Mouse (Mus musculus) yolk sac, embryonic 10.5 days (tissue): ENCODE results near the gene Ap2m1.
A peak's percentile ranks its signal among the peaks of the same experiment; 100 is the strongest.
"Not testable (repeated sequence)": the region's sequence is repeated elsewhere in the genome, so short reads cannot be mapped to it uniquely, and the experiment has no call there.

ENCODE experiments used
- DNase-seq: peaks from one replicate; pipeline ENCODE4 v3.0.0-alpha.2; 2017; ENCODE audit warnings: low spot score

The Ap2m1 gene

GRCm38 (mm10) chr16:20535296-20536080 is at the start of gene Ap2m1:
Gene Ap2m1 (plus strand): TSS chr16:20535478.
- peak; percentile 98 for DNase-seq

DNA sequence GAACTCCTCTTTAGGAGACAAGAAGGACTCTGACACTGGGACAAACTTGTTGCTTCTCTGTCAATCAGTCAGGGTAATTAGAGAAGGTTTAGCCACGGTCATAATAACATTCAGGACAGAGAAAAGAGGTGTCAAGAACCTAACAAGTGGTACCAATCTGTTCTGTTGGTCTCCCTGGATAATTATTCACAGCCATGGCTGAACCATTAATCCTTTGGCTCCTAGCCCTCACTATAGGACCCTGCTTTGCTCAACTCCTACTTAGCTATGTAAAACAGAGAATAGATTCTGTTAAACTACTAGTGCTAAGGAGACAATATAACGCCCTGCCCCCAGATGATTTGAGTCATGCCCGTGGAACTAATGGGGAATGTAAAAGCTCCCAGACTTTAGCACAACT is 49.2 kb upstream of the Ap2m1 start:
- no peak for DNase-seq

GRCm38 (mm10) chr16:20488151-20488550 is 47.1 kb upstream of the Ap2m1 start:
- DNase-seq = no peak

- not testable (repeated sequence) for DNase-seq
Observed at GRCm38 (mm10) chr16:20488751-20489150, 46.5 kb upstream of the Ap2m1 start.

GRCm38 (mm10) chr16:20489233-20489632 is 46.0 kb upstream of the Ap2m1 start:
- DNase-seq = no peak

- peak; percentile 34 for DNase-seq
Observed at GRCm38 (mm10) chr16:20490581-20490980, 44.7 kb upstream of the Ap2m1 start.

- DNase-seq = no peak
Observed at GRCm38 (mm10) chr16:20491301-20491700, 44.0 kb upstream of the Ap2m1 start.

- DNase-seq = no peak
Observed at GRCm38 (mm10) chr16:20493452-20493851, 41.8 kb upstream of the Ap2m1 start.

- peak; percentile 72 for DNase-seq
Observed at GRCm38 (mm10) chr16:20496671-20497600, 38.3 kb upstream of the Ap2m1 start.

DNA sequence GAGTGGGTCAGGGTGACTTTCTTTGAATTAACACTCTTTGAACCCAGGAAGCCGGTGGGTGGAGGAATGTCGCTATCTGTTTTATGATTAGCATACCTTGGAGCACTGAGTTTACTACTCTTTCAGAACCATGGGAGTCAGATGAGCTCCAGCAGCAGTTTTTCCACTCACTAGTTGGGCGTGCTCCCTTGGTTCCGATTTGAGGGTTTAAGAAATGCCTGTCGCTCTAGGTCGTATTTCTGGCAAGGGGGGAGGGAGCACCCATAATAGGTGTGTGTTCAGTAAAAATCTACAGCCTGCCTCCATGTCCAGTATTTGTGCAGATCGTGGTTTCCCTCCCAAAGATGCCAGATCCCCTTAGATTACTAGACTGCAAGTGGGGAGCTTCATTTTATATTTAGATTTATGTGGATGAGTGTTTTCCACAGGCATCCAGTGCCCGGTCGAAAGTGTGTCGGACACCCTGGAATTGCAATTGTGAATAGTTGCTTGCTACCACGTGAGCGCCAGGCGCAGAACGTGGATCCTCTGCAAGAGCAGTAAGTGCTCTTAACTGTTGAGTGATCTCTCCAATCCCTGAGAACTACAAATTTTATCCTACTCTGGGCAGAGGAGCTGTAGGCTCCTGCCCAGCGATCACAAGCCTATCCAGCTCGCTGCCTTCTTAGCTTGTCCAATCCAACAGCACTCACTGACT is 37.1 kb upstream of the Ap2m1 start:
- peak; percentile 50 for DNase-seq

GRCm38 (mm10) chr16:20498677-20499475 is 36.4 kb upstream of the Ap2m1 start, which contains the start of gene Eif2b5:
Gene Eif2b5 (plus strand): TSS chr16:20498817.
- DNase-seq = peak; percentile 97

- DNase-seq = no peak
Observed at GRCm38 (mm10) chr16:20506000-20506399, 29.3 kb upstream of the Ap2m1 start.

DNA sequence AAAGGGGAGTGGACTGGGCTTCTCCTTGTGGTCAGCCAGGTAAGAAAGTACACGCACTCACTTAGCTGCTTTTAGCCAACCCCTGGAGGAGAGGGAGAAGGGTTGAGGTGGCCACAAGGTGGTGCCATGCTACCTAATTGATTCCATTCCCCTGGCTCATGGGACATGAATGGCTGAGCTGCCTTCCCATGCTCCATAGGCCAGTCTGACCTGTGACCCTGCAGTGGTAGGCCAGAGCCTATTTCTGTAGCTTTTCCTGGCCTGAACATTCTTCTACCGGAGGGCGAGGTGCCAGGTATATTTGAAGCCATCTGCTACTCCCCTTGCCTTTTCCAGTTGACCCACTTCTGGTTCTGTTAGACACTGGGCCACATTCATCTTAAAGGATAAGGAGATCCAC is 25.9 kb upstream of the Ap2m1 start:
- peak; percentile 22 for DNase-seq

DNA sequence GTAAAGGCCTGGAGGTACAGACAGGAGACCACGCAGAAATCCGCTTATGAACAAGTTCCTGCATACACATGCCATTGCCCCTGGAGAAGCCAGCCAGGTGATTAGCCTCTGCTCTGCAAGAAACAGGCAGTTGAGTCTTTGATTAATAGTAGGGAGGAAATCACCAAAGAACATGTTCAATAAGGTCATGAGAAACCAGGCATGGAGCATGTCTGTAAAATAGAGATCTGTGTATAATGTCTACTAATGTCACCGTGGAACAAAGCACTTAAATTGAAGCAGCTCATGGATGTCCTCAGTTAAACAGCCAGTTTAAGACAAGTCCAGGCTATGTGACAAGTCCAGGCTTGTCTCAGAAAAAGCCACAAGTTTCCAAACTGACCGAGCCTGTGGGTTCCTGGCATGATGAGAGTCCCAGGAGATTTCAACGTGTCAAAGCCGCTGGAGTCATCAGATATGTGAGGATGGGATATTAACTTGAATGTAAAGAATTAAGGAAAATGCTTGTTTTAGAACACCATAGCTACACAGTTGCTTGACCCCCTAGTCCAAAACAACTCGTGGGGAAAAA is 23.9 kb upstream of the Ap2m1 start:
- DNase-seq = no peak

DNA sequence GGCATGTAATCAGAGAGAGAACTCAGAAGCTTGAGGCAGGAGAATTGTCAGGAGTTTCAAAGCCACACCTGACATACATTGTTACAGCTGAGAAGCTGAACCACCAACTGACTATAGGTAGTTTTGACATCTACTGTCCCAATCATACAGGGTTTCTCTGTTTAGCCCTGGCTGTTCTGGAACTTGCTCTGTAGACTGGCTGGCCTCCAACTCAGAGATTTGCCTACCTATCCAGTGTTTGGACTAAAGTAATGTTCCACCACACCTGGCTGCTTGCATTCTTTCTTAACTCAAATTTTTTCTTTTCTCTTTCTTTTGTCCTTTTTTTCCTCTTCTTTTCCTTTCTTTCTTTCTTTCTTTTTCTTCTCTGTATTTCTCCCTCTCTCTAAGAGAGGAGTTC is 19.2 kb upstream of the Ap2m1 start:
- no peak for DNase-seq

DNA sequence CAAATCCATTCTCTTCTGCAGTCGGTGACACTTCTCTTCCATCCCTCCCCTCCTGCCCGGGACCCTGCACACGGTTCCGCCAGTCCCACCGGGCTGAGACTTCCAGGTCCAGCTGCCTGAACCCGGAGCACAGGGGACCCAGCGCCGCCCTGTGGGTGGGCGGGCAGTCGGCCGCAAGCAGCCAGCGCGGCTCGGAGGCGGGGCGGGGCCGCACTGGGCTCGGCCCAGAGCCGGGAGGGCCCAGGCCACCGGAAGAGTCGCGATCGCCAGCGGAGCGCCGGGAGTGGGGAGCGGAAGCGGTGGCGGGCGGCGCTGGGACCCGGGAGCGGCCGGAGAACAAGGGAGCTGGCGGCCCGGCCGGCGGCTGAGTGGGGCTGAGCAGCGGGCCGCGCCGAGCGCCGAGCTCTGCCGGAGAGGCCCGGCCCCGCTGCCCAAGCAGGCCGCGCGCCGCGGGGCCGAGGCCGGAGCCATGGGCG is 18.5 kb upstream of the Ap2m1 start, which contains the start of gene Dvl3:
TSS of gene Dvl3 (plus strand) at position 257 of the 476 bp plus-strand sequence.
- DNase-seq = peak; percentile 90

GRCm38 (mm10) chr16:20517216-20517615 is 18.1 kb upstream of the Ap2m1 start:
- peak; percentile 53 for DNase-seq

DNA sequence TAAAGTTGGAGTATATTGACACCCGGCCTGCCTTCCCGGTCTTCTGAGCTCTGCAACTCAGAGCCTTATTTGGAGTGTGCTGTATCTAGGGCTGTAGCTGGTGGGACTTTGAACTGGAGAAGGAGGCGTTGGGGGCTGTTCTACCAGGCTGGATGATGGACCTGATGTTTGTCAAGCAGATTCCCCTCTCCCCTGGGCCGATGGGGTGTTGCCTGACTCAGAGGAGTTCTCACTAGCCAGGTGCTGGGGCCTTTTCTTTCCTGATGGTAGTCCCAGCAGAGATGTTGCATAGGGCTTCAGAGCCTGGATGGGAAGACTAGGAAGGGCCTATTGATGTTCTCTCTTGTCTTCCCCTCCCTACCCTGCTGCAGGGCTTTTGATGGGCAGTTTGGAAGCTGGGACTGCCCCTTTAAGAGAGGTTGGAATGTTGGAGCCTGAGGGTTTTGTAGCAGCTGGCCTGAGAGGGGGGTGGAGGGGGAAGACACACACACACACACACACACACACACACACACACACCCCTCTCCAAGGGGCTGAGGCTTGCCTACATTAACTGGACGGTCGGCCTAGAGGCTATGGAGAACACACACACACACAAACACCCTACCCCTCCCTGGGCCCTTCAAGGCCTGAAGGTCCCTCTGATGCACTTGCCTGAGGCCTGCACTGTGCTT is 17.4 kb upstream of the Ap2m1 start:
- peak; percentile 79 for DNase-seq

GRCm38 (mm10) chr16:20523886-20524285 is 11.4 kb upstream of the Ap2m1 start:
- no peak for DNase-seq

DNA sequence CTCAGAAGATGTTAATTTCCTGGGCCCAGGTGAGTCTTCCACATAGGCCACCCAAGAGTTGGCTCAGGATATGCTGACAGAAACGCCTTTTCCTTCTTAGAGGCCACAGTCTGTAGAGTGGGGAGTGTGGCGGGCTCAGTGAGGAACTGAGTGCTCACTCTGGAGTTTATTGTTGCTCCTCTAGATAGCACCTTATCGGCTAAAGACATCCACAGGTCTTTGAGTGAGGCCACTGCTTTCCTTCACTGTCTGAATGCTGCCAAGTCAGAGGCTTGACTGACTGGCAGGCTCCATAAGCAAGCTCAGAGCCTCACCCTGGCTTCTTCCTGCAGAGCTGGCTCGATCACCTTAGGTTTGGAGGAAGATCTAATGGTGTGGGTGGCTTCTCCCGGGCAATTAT is 6.5 kb upstream of the Ap2m1 start:
- DNase-seq = no peak
